In genomic region chr17:51288751-51289150, GRCm38 (mm10) we compare ENCODE assay signal across 9 mouse cellular contexts.
DNase-seq lines count a peak whose midpoint lies in the region; ATAC-seq and TF ChIP-seq lines count a peak whose summit lies in the region.
"Had no signal": no experiment of that assay in that cellular context is flagged by ENCODE, and none has a peak within 500 bp of the region (broad histone marks: within the 10 kb centered on the region; RNA-seq: fewer than 3 reads in every experiment).

No protein-coding gene starts in this region.

- peak; percentile 45; the same call in 1 of the 2 replicates for TF ChIP-seq CTCF in kidney, postnatal 0 days (IDR thresholded peaks at IDR 0.05; ENCODE audit: low read depth)

- no peak overlapping the region for H3K27ac ChIP-seq in midbrain, embryonic 14.5 days (replicated peaks; ENCODE audit: low read depth, low read length)
- no peak overlapping the region for H3K27ac ChIP-seq in midbrain, embryonic 11.5 days (ENCODE audit: low read depth, low read length)
- H3K27ac ChIP-seq in kidney, postnatal 0 days = no peak overlapping the region
- H3K27ac ChIP-seq in midbrain, embryonic 16.5 days (ENCODE audit: low read length) = no peak overlapping the region
- H3K27ac ChIP-seq: neural tube, embryonic 13.5 days had no signal

- H3K9ac ChIP-seq in midbrain, embryonic 14.5 days (replicated peaks; ENCODE audit: low read length) = no peak overlapping the region
- H3K9ac ChIP-seq in midbrain, embryonic 11.5 days (ENCODE audit: low read length) = no peak overlapping the region
- no peak overlapping the region for H3K9ac ChIP-seq in kidney, postnatal 0 days (ENCODE audit: low read depth, low read length)
- H3K9ac ChIP-seq in midbrain, embryonic 16.5 days (ENCODE audit: low read depth, low read length) = no peak overlapping the region
- H3K9ac ChIP-seq: neural tube, embryonic 13.5 days had no signal

- H3K4me3 ChIP-seq in midbrain, embryonic 14.5 days (replicated peaks; ENCODE audit: low read depth, low read length) = no peak overlapping the region
- H3K4me3 ChIP-seq in midbrain, embryonic 11.5 days (ENCODE audit: low read depth, low read length) = no peak overlapping the region
- H3K4me3 ChIP-seq in kidney, postnatal 0 days (replicated peaks; ENCODE audit: low read depth, low read length) = no peak overlapping the region
- H3K4me3 ChIP-seq in midbrain, embryonic 16.5 days (ENCODE audit: low read depth, low read length) = no peak overlapping the region
- H3K4me3 ChIP-seq: neural tube, embryonic 13.5 days had no signal

- no peaks in the 10 kb centered on the region for H3K36me3 ChIP-seq in midbrain, embryonic 14.5 days (ENCODE audit: control insufficient read depth, insufficient read depth, low read length)
- H3K36me3 ChIP-seq in midbrain, embryonic 11.5 days (ENCODE audit: control insufficient read depth, insufficient read depth, low read length) = no peaks in the 10 kb centered on the region
- H3K36me3 ChIP-seq in kidney, postnatal 0 days (ENCODE audit: insufficient read depth, low read length) = no peaks in the 10 kb centered on the region
- H3K36me3 ChIP-seq in midbrain, embryonic 16.5 days (ENCODE audit: control insufficient read depth, insufficient read depth, low read length) = no peaks in the 10 kb centered on the region
- H3K36me3 ChIP-seq: neural tube, embryonic 13.5 days had no signal

- H3K9me3 ChIP-seq in midbrain, embryonic 14.5 days (ENCODE audit: control insufficient read depth, low read length) = no peaks in the 10 kb centered on the region
- no peaks in the 10 kb centered on the region for H3K9me3 ChIP-seq in midbrain, embryonic 11.5 days (ENCODE audit: control insufficient read depth, low read length)
- no peaks in the 10 kb centered on the region for H3K9me3 ChIP-seq in kidney, postnatal 0 days (replicated peaks; ENCODE audit: low read length)
- no peaks in the 10 kb centered on the region for H3K9me3 ChIP-seq in midbrain, embryonic 16.5 days (replicated peaks; ENCODE audit: control insufficient read depth, low read length, poor library complexity, severe bottlenecking)
- H3K9me3 ChIP-seq: neural tube, embryonic 13.5 days had no signal

- ATAC-seq in midbrain, embryonic 14.5 days (ENCODE audit: low FRiP score, low TSS enrichment) = no peak
- no peak for ATAC-seq in midbrain, embryonic 11.5 days (ENCODE audit: low FRiP score)
- no peak for ATAC-seq in kidney, postnatal 0 days (replicated peaks; ENCODE audit: low FRiP score, low read depth)
- ATAC-seq in midbrain, embryonic 16.5 days = no peak

- DNase-seq in midbrain, embryonic 14.5 days = peak; percentile 18
- no peak for DNase-seq in midbrain, embryonic 11.5 days (ENCODE audit: low spot score, missing footprints)
- DNase-seq in adrenal gland, adult 8-10 months = peak; percentile 51
- peak; percentile 46 for DNase-seq in embryo, embryonic 10.5 days (ENCODE audit: low spot score)
- no peak for DNase-seq in kidney, postnatal 0 days (ENCODE audit: low spot score)
- peak; percentile 80 for DNase-seq in lung, postnatal 36 days
- DNase-seq in testis, postnatal 14 days (ENCODE audit: low spot score) = peak; percentile 49

- 80% methylated on average over 7 of the region's 7 CpGs for WGBS in midbrain, embryonic 14.5 days
- WGBS in midbrain, embryonic 11.5 days = 75% methylated on average over 7 of the region's 7 CpGs
- WGBS in kidney, postnatal 0 days = 73% methylated on average over 7 of the region's 7 CpGs
- 75% methylated on average over 7 of the region's 7 CpGs for WGBS in midbrain, embryonic 16.5 days

- no peaks in the 10 kb centered on the region for H3K4me1 ChIP-seq in midbrain, embryonic 14.5 days (ENCODE audit: control insufficient read depth, insufficient read depth, low read length)
- no peaks in the 10 kb centered on the region for H3K4me1 ChIP-seq in midbrain, embryonic 11.5 days (ENCODE audit: control insufficient read depth, insufficient read depth, low read length)
- H3K4me1 ChIP-seq in kidney, postnatal 0 days (replicated peaks; ENCODE audit: insufficient read depth, low read length) = no peaks in the 10 kb centered on the region
- H3K4me1 ChIP-seq in midbrain, embryonic 16.5 days (ENCODE audit: control insufficient read depth, insufficient read depth, low read length) = no peaks in the 10 kb centered on the region
- H3K4me1 ChIP-seq: neural tube, embryonic 13.5 days had no signal

- no peaks in the 10 kb centered on the region for H3K27me3 ChIP-seq in midbrain, embryonic 14.5 days (ENCODE audit: control insufficient read depth, insufficient read depth, low read length)
- H3K27me3 ChIP-seq in midbrain, embryonic 11.5 days (ENCODE audit: control insufficient read depth, insufficient read depth, low read length) = no peaks in the 10 kb centered on the region
- no peaks in the 10 kb centered on the region for H3K27me3 ChIP-seq in kidney, postnatal 0 days (ENCODE audit: insufficient read depth, low read length)
- no peaks in the 10 kb centered on the region for H3K27me3 ChIP-seq in midbrain, embryonic 16.5 days (ENCODE audit: control insufficient read depth, insufficient read depth, low read depth, low read length)
- H3K27me3 ChIP-seq: neural tube, embryonic 13.5 days had no signal

- H3K4me2 ChIP-seq in midbrain, embryonic 14.5 days (ENCODE audit: low read length) = no peak overlapping the region
- no peak overlapping the region for H3K4me2 ChIP-seq in midbrain, embryonic 11.5 days
- H3K4me2 ChIP-seq in kidney, postnatal 0 days (ENCODE audit: low read length) = no peak overlapping the region
- no peak overlapping the region for H3K4me2 ChIP-seq in midbrain, embryonic 16.5 days (ENCODE audit: low read length)
- H3K4me2 ChIP-seq: neural tube, embryonic 13.5 days had no signal

Comparison
In these comparisons a context has a peak if more than half of its experiments do, and no peak if none do; other contexts are left out.
1. DNase-seq: peak in midbrain, embryonic 14.5 days (single experiment), adrenal gland, adult 8-10 months (single experiment), embryo, embryonic 10.5 days (single experiment), lung, postnatal 36 days (single experiment) and testis, postnatal 14 days (single experiment); none in midbrain, embryonic 11.5 days (single experiment) and kidney, postnatal 0 days (single experiment).